Mouse (Mus musculus): Measurements from ENCODE around the gene Ttll12.

DNA sequence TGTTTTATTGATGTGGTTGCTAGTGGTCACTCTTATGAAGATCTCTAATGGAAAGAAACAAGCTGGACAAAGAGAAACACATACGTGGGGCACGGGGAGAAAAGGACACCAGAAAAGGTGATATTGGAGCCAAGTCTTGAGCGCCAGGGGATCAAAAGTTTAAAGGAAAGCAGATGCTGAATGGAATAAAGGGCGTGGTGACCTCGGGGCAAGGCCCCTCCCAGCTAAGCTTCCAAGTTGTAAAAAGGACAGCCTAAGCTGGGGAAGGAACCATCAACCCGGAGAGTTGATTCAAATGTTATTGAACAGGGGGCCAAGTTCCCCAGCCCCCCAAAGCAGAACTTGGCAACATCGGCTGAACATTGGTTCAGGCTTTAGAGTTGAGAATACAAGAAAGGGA lies 36.1 kb upstream of the Ttll12 start:
- no peak for TF ChIP-seq TAL1 (IDR thresholded peaks at IDR 0.05; ENCODE audit: low read length)
- TF ChIP-seq GATA1 (IDR thresholded peaks at IDR 0.05; ENCODE audit: low read length): no peak
